Mouse (Mus musculus) erythroblast, embryonic 14.5 days (primary cell): ENCODE measurements around the gene Wdr60. TPM values are rescaled to one million over a fixed set of nuclear protein-coding genes. Genes with fewer than 3 reads are reported as not detected.

Experiments
- H3K27me3 ChIP-seq: 2 replicates; pipeline ENCODE4 v1.6.1; 2012; ENCODE audit warnings: inconsistent platforms; ENCODE audit not compliant: control insufficient read depth
- H3K36me3 ChIP-seq: 2 replicates; pipeline ENCODE4 v1.6.1; 2012; ENCODE audit warnings: mild to moderate bottlenecking, inconsistent platforms; ENCODE audit not compliant: control insufficient read depth
- H3K4me1 ChIP-seq: 2 replicates; pipeline ENCODE4 v1.6.1; 2012; ENCODE audit warnings: inconsistent platforms; ENCODE audit not compliant: control insufficient read depth
- H3K4me3 ChIP-seq: replicated peaks from 2 replicates; pipeline ENCODE3; 2012; ENCODE audit warnings: moderate library complexity, mild to moderate bottlenecking, inconsistent platforms
- H3K9me3 ChIP-seq: 2 replicates; pipeline ENCODE4 v1.6.1; 2012; ENCODE audit warnings: low read length, inconsistent platforms, mixed read lengths; ENCODE audit not compliant: control insufficient read depth
- GATA1 ChIP-seq: IDR thresholded peaks from 2 replicates; pipeline ENCODE4 v1.6.1; 2012; ENCODE audit warnings: low read length, inconsistent platforms, mixed read lengths
- TAL1 ChIP-seq: IDR thresholded peaks from 3 replicates; pipeline ENCODE4 v1.6.1; 2012; ENCODE audit warnings: low read length, inconsistent platforms, mixed read lengths
- polyA plus RNA-seq: library from polyadenylated mRNA; stranded (reverse); fragments of >175 nt; gene quantifications from 2 replicates; pipeline ENCODE4 v1.2.3, GENCODE M21; 2012

Wdr60 gene
- polyA plus RNA-seq, 1 experiment, result 0.16 TPM

GRCm38 (mm10) chr12:116176930-116177329 is 85.9 kb downstream of the Wdr60 start:
- TF ChIP-seq TAL1, result no peak
- no peak for TF ChIP-seq GATA1
- H3K9me3 ChIP-seq, result no peaks in the 10 kb centered on the region
- H3K27me3 ChIP-seq, result no peaks in the 10 kb centered on the region
- no peaks in the 10 kb centered on the region for H3K36me3 ChIP-seq
- H3K4me1 ChIP-seq, result no peaks in the 10 kb centered on the region
- H3K4me3 ChIP-seq, result no peak overlapping the region

- Histone ChIP-seq H3K27me3 (no peaks in the 10 kb centered on the region), H3K4me1 (no peaks in the 10 kb centered on the region), H3K4me3 (no peak overlapping the region), H3K9me3 (no peaks in the 10 kb centered on the region), H3K36me3 (no peaks in the 10 kb centered on the region)
- TF ChIP-seq GATA1, result no peak
- TF ChIP-seq TAL1, result no peak
Measured at GRCm38 (mm10) chr12:116169666-116170065, 93.2 kb downstream of the Wdr60 start.

- Histone ChIP-seq H3K4me3 (no peak overlapping the region), H3K36me3 (no peaks in the 10 kb centered on the region), H3K27me3 (no peaks in the 10 kb centered on the region), H3K9me3 (no peaks in the 10 kb centered on the region), H3K4me1 (no peaks in the 10 kb centered on the region)
- no peak for TF ChIP-seq GATA1
- no peak for TF ChIP-seq TAL1
Measured at GRCm38 (mm10) chr12:116165368-116165767, 97.5 kb downstream of the Wdr60 start.

- TF ChIP-seq TAL1 (no peak), GATA1 (no peak)
- H3K27me3 ChIP-seq, result no peaks in the 10 kb centered on the region
- H3K9me3 ChIP-seq, result no peaks in the 10 kb centered on the region
- no peak overlapping the region for H3K4me3 ChIP-seq
- H3K4me1 ChIP-seq, result no peaks in the 10 kb centered on the region
- H3K36me3 ChIP-seq, result no peaks in the 10 kb centered on the region
Measured at GRCm38 (mm10) chr12:116159695-116160094, 103.1 kb downstream of the Wdr60 start.

GRCm38 (mm10) chr12:116159223-116159622 is 103.6 kb downstream of the Wdr60 start:
- TF ChIP-seq GATA1 (no peak), TAL1 (no peak)

GRCm38 (mm10) chr12:116156792-116157532 is 105.9 kb downstream of the Wdr60 start:
- H3K9me3 ChIP-seq, result no peaks in the 10 kb centered on the region
- TF ChIP-seq TAL1 (no peak), GATA1 (no peak)
- no peaks in the 10 kb centered on the region for H3K36me3 ChIP-seq
- H3K4me3 ChIP-seq, result no peak overlapping the region
- H3K27me3 ChIP-seq, result no peaks in the 10 kb centered on the region
- H3K4me1 ChIP-seq, result no peaks in the 10 kb centered on the region

More at GRCm38 (mm10) chr12:116159223-116159622, 103.6 kb downstream of the Wdr60 start:
- Histone ChIP-seq H3K9me3 (no peaks in the 10 kb centered on the region), H3K4me1 (no peaks in the 10 kb centered on the region), H3K36me3 (no peaks in the 10 kb centered on the region), H3K4me3 (no peak overlapping the region), H3K27me3 (no peaks in the 10 kb centered on the region)

Other genes with a start within 250 kb of the Wdr60 start
- 0.01 TPM in 1 of 2 replicates, not detected in the other for gene Zfp386, start 215.3 kb downstream of the Wdr60 start, polyA plus RNA-seq
- not detected in 2 replicates for gene Vipr2, start 185.3 kb downstream of the Wdr60 start, polyA plus RNA-seq
- gene Gm11027, start 12.4 kb upstream of the Wdr60 start, polyA plus RNA-seq, result not detected in 2 replicates
- gene Esyt2, start 18.2 kb upstream of the Wdr60 start, polyA plus RNA-seq, result 0.63 and 0.69 TPM in 2 replicates
- 1.4 and 1.7 TPM in 2 replicates for gene Ncapg2, start 142.4 kb upstream of the Wdr60 start, polyA plus RNA-seq
- gene Ptprn2, start 222.7 kb upstream of the Wdr60 start, polyA plus RNA-seq, result 0.03 TPM in 1 of 2 replicates, not detected in the other